Mouse (Mus musculus): ENCODE measurements around the gene 1810049J17Rik.

The 1810049J17Rik gene

GRCm38 (mm10) chr15:12308539-12308938, 13.2 kb downstream of the 1810049J17Rik start:
- DNase-seq (ENCODE audit: low spot score) = no peak

- no peak for DNase-seq (ENCODE audit: low spot score)
These were observed 14.6 kb downstream of the 1810049J17Rik start for GRCm38 (mm10) chr15:12307114-12307513.

GRCm38 (mm10) chr15:12306188-12307071, 15.3 kb downstream of the 1810049J17Rik start:
- DNase-seq (ENCODE audit: low spot score) = no peak

GRCm38 (mm10) chr15:12301771-12302170, 19.9 kb downstream of the 1810049J17Rik start:
- DNase-seq (ENCODE audit: low spot score) = no peak

- DNase-seq (ENCODE audit: low spot score) = no peak
These were observed 23.4 kb downstream of the 1810049J17Rik start for GRCm38 (mm10) chr15:12298231-12298737.

GRCm38 (mm10) chr15:12296228-12296627, 25.5 kb downstream of the 1810049J17Rik start:
- DNase-seq (ENCODE audit: low spot score) = no peak

GRCm38 (mm10) chr15:12291757-12292156, 29.9 kb downstream of the 1810049J17Rik start:
- DNase-seq (ENCODE audit: low spot score) = no peak

GRCm38 (mm10) chr15:12290330-12290729, 31.4 kb downstream of the 1810049J17Rik start:
- no peak for DNase-seq (ENCODE audit: low spot score)

GRCm38 (mm10) chr15:12285535-12285809, 36.2 kb downstream of the 1810049J17Rik start:
- DNase-seq (ENCODE audit: low spot score) = no peak

- DNase-seq (ENCODE audit: low spot score) = no peak
These were observed 36.7 kb downstream of the 1810049J17Rik start for GRCm38 (mm10) chr15:12284794-12285534.

- DNase-seq (ENCODE audit: low spot score) = no peak
These were observed 41.9 kb downstream of the 1810049J17Rik start for GRCm38 (mm10) chr15:12279816-12280215.

- no peak for DNase-seq (ENCODE audit: low spot score)
These were observed 46.5 kb downstream of the 1810049J17Rik start for GRCm38 (mm10) chr15:12275091-12275623.

GRCm38 (mm10) chr15:12274053-12274769, 47.5 kb downstream of the 1810049J17Rik start:
- no peak for DNase-seq (ENCODE audit: low spot score)

- no peak for DNase-seq (ENCODE audit: low spot score)
These were observed 48.2 kb downstream of the 1810049J17Rik start for GRCm38 (mm10) chr15:12273325-12274052.
